Mouse (Mus musculus): Measurements from ENCODE around the gene Slc26a9. TPM values are rescaled to one million over a fixed set of nuclear protein-coding genes. Genes with fewer than 3 reads are reported as not detected.
"Not testable (repeated sequence)": the region's sequence is repeated elsewhere in the genome, so short reads cannot be mapped to it uniquely, and the experiment has no call there.

The Slc26a9 gene
- polyA plus RNA-seq, 1 experiment from 2014 or later = not detected

DNA sequence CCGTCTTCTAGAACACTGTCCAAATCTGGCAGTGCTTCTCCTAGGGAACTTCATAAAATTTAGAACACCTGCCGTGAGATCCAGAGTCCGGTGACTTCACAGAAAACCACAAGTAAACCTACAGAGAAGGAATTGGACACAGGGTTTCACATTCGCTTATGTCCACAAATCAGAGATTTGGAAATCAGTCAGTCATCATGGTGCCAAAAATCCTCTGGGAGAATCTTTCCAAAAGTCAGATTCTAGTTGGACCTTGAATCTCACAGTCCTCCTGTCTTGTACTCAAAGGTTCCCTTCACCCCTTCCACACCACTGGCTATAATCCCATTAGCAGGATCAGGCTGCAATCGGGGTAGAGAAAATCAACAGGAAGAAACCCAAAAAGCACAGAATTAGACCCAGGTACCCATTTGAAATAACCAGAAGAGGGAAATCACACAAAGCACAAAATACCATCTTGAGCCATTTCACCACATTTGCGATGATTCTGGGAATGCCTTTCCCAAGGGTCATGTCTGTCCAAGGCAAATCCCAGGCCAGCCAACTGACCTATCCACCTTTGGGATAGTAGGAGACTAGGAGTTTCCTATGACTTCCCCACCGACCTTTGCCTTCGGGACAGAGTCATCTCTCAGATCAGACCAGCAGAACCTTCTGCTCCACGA lies 68.9 kb downstream of the Slc26a9 start:
- Histone ChIP-seq H3K36me3 (replicated peaks; ENCODE audit: insufficient read depth, low read length) (0 out of 2 replicates have a peak, but pooled peaks cover 6% of the 10 kb centered on the region), H3K9ac (replicated peaks) (no peak overlapping the region), H3K4me1 (ENCODE audit: insufficient read depth) (no peaks in the 10 kb centered on the region), H3K4me2 (ENCODE audit: low read depth, low read length) (no peak overlapping the region), H3K27ac (ENCODE audit: low read depth) (no peak overlapping the region), H3K4me3 (ENCODE audit: low read depth, low read length) (no peak overlapping the region), H3K9me3 (ENCODE audit: low read length) (no peaks in the 10 kb centered on the region), H3K27me3 (ENCODE audit: insufficient read depth, low read length) (no peaks in the 10 kb centered on the region)
- 73% methylated on average over 9 of the region's 9 CpGs for WGBS (ENCODE audit: insufficient replicate concordance)
- ATAC-seq (no peak), DNase-seq (no peak)
- TF ChIP-seq CTCF (IDR thresholded peaks at IDR 0.05; ENCODE audit: low read depth) (no peak), EP300 (IDR thresholded peaks at IDR 0.05; ENCODE audit: low read depth) (no peak)

DNA sequence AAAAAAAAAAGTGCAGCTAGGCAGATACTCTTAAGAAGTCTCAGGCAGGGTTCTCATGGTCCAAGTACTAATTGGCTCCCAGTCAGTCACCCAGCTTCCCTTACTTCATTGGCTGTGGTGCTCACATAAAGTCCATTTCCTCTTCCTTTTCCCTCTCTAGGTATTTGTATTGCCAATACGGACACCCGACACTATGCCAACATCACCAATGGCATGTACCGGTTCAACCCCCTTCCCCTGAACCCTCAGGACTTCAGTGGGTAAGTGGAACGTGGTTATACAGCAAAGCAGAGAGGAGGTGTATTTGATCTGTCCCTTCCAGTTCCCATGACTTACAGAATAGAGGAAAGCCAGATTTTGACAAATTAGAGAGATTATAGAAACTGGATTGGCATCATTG lies 69.9 kb downstream of the Slc26a9 start:
- TF ChIP-seq EP300 (IDR thresholded peaks at IDR 0.05; ENCODE audit: low read depth) (no peak), CTCF (IDR thresholded peaks at IDR 0.05; ENCODE audit: low read depth) (no peak)
- no peak overlapping the region for H3K27ac ChIP-seq (ENCODE audit: low read depth)
- no peak overlapping the region for H3K4me3 ChIP-seq (ENCODE audit: low read depth, low read length)
- H3K4me1 ChIP-seq (ENCODE audit: insufficient read depth) = no peaks in the 10 kb centered on the region
- no peak overlapping the region for H3K4me2 ChIP-seq (ENCODE audit: low read depth, low read length)
- 85% methylated on average over 4 of the region's 4 CpGs for WGBS (ENCODE audit: insufficient replicate concordance)
- no peaks in the 10 kb centered on the region for H3K27me3 ChIP-seq (ENCODE audit: insufficient read depth, low read length)
- H3K9me3 ChIP-seq (ENCODE audit: low read length) = no peaks in the 10 kb centered on the region
- 0 out of 2 replicates have a peak, but pooled peaks cover 6% of the 10 kb centered on the region for H3K36me3 ChIP-seq (replicated peaks; ENCODE audit: insufficient read depth, low read length)
- DNase-seq (no peak), ATAC-seq (no peak)
- no peak overlapping the region for H3K9ac ChIP-seq (replicated peaks)

DNA sequence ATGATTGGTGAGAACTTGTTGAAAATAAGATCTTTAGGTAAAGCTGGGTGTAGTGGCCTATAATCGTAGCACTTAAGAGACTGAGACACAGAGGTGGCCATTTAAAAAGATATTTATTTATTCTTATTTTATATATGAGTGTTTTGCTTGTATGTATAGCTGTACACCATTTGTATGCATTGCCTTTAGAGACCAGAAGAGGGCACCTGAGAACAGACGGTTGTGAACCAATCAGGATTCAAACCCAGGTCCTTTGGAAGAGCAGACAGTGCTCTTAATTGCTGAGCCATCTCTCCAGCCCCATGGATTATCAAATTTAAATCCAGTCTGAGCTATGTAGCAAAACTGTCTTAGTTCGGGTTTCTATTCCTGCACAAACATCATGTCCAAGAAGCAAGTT lies 70.4 kb downstream of the Slc26a9 start:
- Histone ChIP-seq H3K9me3 (ENCODE audit: low read length) (no peaks in the 10 kb centered on the region; the same call in 1 of the 2 replicates), H3K36me3 (replicated peaks; ENCODE audit: insufficient read depth, low read length) (0 out of 2 replicates have a peak, but pooled peaks cover 6% of the 10 kb centered on the region), H3K27ac (ENCODE audit: low read depth) (no peak overlapping the region), H3K4me2 (ENCODE audit: low read depth, low read length) (no peak overlapping the region), H3K27me3 (ENCODE audit: insufficient read depth, low read length) (no peaks in the 10 kb centered on the region), H3K4me1 (ENCODE audit: insufficient read depth) (no peaks in the 10 kb centered on the region), H3K4me3 (ENCODE audit: low read depth, low read length) (no peak overlapping the region), H3K9ac (replicated peaks) (no peak overlapping the region)
- DNase-seq (no peak), ATAC-seq (no peak)
- 70% methylated on average over 3 of the region's 3 CpGs for WGBS (ENCODE audit: insufficient replicate concordance)
- TF ChIP-seq EP300 (IDR thresholded peaks at IDR 0.05; ENCODE audit: low read depth) = no peak
- TF ChIP-seq CTCF (IDR thresholded peaks at IDR 0.05; ENCODE audit: low read depth) = peak; percentile 27; the same call in 1 of the 2 replicates

DNA sequence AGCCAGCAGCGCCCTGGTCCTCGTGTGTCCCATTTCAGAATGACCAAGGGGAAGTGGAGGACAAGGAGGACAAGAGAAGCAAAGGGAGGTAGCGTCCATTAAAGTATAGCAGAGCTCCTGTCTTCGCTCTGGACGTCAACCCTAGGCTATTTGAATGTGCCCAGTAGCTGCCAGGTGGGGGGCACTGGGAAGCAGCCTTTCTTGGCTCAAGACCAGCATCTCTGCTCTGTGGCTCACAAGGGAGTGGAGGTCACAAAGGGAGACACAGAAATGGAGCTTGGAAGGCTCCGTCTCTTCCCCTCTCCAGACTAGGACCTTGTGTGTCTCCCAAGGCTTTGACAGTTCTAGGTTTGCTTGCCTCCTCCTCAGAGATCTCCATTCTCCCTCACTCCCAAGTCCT lies 73.1 kb downstream of the Slc26a9 start:
- ATAC-seq = no peak
- Histone ChIP-seq H3K27me3 (ENCODE audit: insufficient read depth, low read length) (no peaks in the 10 kb centered on the region), H3K36me3 (replicated peaks; ENCODE audit: insufficient read depth, low read length) (0 out of 2 replicates have a peak, but pooled peaks cover 6% of the 10 kb centered on the region), H3K27ac (ENCODE audit: low read depth) (no peak overlapping the region), H3K9me3 (ENCODE audit: low read length) (no peaks in the 10 kb centered on the region; the same call in 1 of the 2 replicates), H3K4me3 (ENCODE audit: low read depth, low read length) (no peak overlapping the region), H3K4me1 (ENCODE audit: insufficient read depth) (no peaks in the 10 kb centered on the region), H3K4me2 (ENCODE audit: low read depth, low read length) (no peak overlapping the region), H3K9ac (replicated peaks) (no peak overlapping the region)
- no peak for DNase-seq
- WGBS (ENCODE audit: insufficient replicate concordance) = 72% methylated on average over 6 of the region's 6 CpGs
- no peak for TF ChIP-seq CTCF (IDR thresholded peaks at IDR 0.05; ENCODE audit: low read depth)
- no peak for TF ChIP-seq EP300 (IDR thresholded peaks at IDR 0.05; ENCODE audit: low read depth)

DNA sequence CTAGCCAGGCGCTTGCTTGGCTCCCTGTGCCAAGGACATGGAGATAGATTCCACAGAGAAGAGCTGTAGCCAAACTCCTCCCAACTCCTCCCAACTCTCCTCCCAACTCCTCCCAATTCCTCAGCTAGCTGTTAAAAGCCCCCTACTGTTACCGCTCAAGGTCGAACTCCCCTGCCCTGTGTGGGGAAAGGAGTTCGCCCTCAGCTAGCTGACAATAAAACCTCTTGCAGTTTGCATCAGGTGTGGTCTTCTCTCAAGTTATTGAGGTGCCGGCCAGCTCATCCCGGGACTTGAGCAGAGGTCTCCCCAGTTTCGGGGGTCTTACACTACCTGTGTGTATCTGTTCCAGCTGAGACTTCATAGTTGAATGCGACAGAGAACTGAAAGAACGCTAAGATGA lies 76.5 kb downstream of the Slc26a9 start:
- H3K9me3 ChIP-seq (ENCODE audit: low read length); ATAC-seq: not testable (repeated sequence)
- 79% methylated on average over 8 of the region's 9 CpGs for WGBS (ENCODE audit: insufficient replicate concordance)

DNA sequence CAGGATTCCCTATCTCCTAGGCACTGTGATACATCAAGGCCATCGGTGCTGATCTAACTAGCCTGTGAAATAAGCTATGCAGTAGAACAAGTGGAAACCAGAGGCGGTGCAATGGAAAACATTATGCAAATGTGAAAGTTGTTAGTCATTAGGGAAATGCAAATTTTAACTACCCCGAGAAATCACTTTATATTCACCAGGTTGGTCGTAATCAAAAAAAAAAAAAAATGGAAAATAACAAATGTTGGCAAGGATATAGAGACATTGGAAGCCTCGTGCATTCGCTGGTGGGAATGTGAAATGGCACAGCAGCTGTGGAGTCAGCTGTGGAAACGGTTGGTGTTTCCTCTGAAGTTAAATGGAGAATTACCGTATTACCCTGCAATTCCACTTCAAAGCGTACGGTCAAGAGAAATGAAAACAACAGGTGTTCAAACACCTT lies 77.1 kb downstream of the Slc26a9 start:
- H3K9me3 ChIP-seq (ENCODE audit: low read length) = no peaks in the 10 kb centered on the region; the same call in 1 of the 2 replicates
- no peak overlapping the region for H3K27ac ChIP-seq (ENCODE audit: low read depth)
- ATAC-seq = no peak
- no peak overlapping the region for H3K4me2 ChIP-seq (ENCODE audit: low read depth, low read length)
- DNase-seq = no peak
- TF ChIP-seq EP300 (IDR thresholded peaks at IDR 0.05; ENCODE audit: low read depth) (no peak), CTCF (IDR thresholded peaks at IDR 0.05; ENCODE audit: low read depth) (no peak)
- no peak overlapping the region for H3K4me3 ChIP-seq (ENCODE audit: low read depth, low read length)
- WGBS (ENCODE audit: insufficient replicate concordance) = 77% methylated on average over 10 of the region's 10 CpGs
- 0 out of 2 replicates have a peak, but pooled peaks cover 3% of the 10 kb centered on the region for H3K36me3 ChIP-seq (replicated peaks; ENCODE audit: insufficient read depth, low read length)
- H3K4me1 ChIP-seq (ENCODE audit: insufficient read depth) = no peaks in the 10 kb centered on the region
- H3K27me3 ChIP-seq (ENCODE audit: insufficient read depth, low read length) = no peaks in the 10 kb centered on the region
- H3K9ac ChIP-seq (replicated peaks) = no peak overlapping the region

More for the DNA sequence above, 76.5 kb downstream of the Slc26a9 start:
- not testable (repeated sequence) for H3K4me2 ChIP-seq (ENCODE audit: low read depth, low read length); H3K27ac ChIP-seq (ENCODE audit: low read depth); H3K4me1 ChIP-seq (ENCODE audit: insufficient read depth); H3K27me3 ChIP-seq (ENCODE audit: insufficient read depth, low read length); DNase-seq; H3K9ac ChIP-seq (replicated peaks); H3K36me3 ChIP-seq (replicated peaks; ENCODE audit: insufficient read depth, low read length); H3K4me3 ChIP-seq (ENCODE audit: low read depth, low read length)

Other genes starting within 250 kb of the Slc26a9 start
- gene Srgap2, start 216.7 kb upstream of the Slc26a9 start, polyA plus RNA-seq (2015; fragmentation: Nextera tagmentation; extraction: Ambion mirVana) = 4.1 TPM in 2 replicates
- 1.2 and 1.5 TPM in 2 replicates for gene Fam72a, start 216.1 kb upstream of the Slc26a9 start, polyA plus RNA-seq (2015; fragmentation: Nextera tagmentation; extraction: Ambion mirVana)
- not detected in 2 replicates for gene Avpr1b, start 144.8 kb upstream of the Slc26a9 start, polyA plus RNA-seq (2015; fragmentation: Nextera tagmentation; extraction: Ambion mirVana)
- 69.2 and 76.3 TPM in 2 replicates for gene Ctse, start 105.7 kb upstream of the Slc26a9 start, polyA plus RNA-seq (2015; fragmentation: Nextera tagmentation; extraction: Ambion mirVana)
- gene Rab7b, start 55.3 kb upstream of the Slc26a9 start, polyA plus RNA-seq (2015; fragmentation: Nextera tagmentation; extraction: Ambion mirVana) = 2.3 and 2.4 TPM in 2 replicates
- gene Pm20d1, start 53.4 kb downstream of the Slc26a9 start, polyA plus RNA-seq (2015; fragmentation: Nextera tagmentation; extraction: Ambion mirVana) = 10.5 and 10.7 TPM in 2 replicates
- gene Slc41a1, start 83.5 kb downstream of the Slc26a9 start, polyA plus RNA-seq (2015; fragmentation: Nextera tagmentation; extraction: Ambion mirVana) = 0.81 and 0.91 TPM in 2 replicates
- gene Rab29, start 123.2 kb downstream of the Slc26a9 start, polyA plus RNA-seq (2015; fragmentation: Nextera tagmentation; extraction: Ambion mirVana) = 9.0 and 10.3 TPM in 2 replicates
- 24.2 and 26.9 TPM in 2 replicates for gene Nucks1, start 166.5 kb downstream of the Slc26a9 start, polyA plus RNA-seq (2015; fragmentation: Nextera tagmentation; extraction: Ambion mirVana)
- gene Slc45a3, start 218.9 kb downstream of the Slc26a9 start, polyA plus RNA-seq (2015; fragmentation: Nextera tagmentation; extraction: Ambion mirVana) = 4.3 and 6.0 TPM in 2 replicates